Mouse (Mus musculus): ENCODE results near the gene Etfrf1.

GRCm38 (mm10) chr6:145224246-145224645, 13.3 kb downstream of the Etfrf1 start:
- TF ChIP-seq POLR2A (IDR thresholded peaks at IDR 0.05; ENCODE audit: borderline replicate concordance, insufficient read depth, low read length) (no peak), CTCF (IDR thresholded peaks at IDR 0.05; ENCODE audit: borderline replicate concordance, insufficient read depth, low read depth, low read length) (no peak)

Measured in cerebellum, adult 2 months (tissue).